Mouse (Mus musculus): ENCODE data around the gene Palm.

Palm gene

DNA sequence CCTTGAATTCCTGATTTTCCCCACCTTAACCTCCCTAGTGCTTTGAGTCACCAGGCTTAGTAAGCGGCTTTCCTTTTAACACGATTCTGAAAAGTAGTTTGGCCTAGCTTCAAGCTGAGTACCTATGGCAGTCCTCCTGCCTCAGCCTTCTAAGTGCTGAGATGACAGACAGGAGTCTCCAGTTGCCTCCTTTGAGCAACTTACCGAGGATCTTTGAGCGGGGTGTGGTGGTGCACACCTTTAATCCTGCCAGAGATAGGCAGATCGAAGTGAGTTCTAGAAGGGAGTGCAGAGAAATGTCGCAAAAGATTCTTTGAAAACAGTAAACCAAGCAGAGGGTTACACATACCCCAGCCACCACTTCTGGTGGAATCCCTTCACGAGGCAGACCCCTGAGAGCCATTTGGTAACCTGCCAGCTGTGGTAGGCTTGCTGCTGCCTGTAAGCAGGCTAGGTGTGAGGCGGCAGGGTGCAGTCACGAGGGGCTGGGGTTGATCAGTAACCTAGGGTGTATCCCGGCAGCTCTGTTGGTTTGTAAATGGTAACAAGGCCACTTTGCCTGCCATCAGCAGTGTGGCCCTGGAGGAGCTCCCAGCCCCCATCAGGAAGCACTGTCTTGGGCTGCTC, 62.3 kb downstream of the Palm start:
- DNase-seq (ENCODE audit: low read depth, low spot score) = no peak

DNA sequence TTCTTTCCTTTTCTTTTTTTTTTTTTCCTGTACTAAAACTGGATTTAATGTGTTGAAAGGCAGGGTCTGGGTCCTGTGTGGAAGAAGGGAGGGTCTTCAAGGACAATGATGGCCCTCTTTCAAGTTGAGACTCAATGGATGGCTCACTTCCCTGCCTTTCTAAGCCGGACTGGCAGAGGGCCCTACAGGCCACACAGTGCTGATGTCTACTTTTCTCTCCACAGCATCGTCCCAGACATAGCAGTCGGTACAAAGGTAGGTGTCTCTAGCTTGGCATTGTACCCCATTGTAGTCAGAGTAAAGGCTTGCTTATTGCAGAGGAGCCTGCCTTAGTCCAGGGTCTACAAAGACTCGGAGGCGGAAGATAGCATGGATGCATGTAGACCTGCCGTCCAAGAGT, 62.9 kb downstream of the Palm start:
- no peak for DNase-seq (ENCODE audit: low read depth, low spot score)

DNA sequence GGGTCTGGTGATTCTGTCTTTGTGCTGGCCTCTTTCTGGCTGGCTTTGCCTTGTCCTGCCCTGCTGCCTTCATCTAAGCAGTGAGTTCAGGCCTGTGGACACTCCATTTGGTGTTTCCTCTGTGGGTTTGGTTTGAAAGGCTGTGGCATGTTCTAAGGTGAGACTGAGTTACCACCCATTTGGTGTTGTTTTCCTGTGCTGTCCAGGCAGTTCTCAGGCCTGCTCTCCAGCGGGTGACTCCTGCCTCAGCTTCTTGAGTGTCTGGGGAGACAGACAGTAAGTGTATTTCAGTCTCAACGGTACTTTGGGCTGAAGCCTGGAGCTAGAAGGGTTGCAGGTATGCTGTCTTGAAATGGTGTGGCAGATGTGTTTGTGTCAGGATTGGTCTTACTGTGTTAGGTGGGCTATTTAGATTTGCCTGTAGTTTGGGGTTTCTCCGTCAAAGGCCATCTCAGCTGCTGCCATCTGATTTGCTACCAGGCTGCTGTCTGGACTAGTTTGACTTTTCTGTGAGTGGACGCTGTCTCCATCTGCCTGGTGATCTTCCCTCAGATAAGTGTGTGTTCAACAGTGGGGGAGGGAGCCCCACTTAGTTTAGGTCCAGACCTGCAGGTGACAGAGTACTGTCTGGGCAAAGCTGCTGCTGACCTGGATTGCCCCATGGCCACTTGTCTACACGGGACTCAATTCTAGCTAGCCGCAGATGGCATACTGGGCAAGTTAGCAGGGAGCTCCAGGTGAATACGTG, 63.5 kb downstream of the Palm start:
- DNase-seq (ENCODE audit: low read depth, low spot score) = no peak

DNA sequence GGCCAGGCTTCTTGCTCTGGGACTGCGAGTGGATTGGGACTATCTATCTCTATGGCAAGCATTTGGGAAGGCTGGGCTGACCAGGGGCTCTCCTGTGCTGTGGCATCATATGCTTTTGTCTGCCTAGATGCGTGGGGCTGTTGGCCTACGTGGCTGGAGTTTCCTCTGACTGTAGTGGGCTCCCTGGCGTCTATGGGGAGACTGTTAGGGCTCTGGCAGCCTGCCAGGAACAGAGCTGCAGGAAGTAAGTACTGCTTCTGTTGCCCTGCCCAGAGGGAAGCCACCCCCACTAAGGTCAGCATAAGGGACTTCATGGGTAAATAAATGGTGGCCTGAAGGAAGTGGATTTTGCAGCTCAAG, 64.1 kb downstream of the Palm start:
- DNase-seq (ENCODE audit: low read depth, low spot score) = no peak

DNA sequence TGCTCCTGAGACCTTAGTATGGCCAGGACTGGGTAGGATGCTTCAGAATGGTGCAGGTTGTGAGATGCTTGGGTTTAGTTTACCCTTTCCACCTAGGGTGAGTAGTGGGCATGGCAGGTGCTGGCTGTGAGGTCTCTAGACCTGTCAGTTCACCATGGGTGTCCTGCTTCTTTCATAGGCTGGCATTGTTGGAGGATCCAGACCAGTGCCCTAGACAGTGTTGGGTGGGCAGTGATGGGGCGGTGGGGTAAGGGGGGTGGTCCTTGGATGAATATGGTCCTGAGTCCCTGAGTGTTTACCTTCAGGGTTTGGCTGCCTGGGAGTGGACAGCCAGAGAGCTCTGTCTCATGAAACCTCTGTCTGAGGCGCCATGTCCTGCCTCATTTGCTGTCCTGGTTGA, 64.5 kb downstream of the Palm start:
- no peak for DNase-seq (ENCODE audit: low read depth, low spot score)

- DNase-seq (ENCODE audit: low read depth, low spot score) = no peak
Measured at GRCm38 (mm10) chr10:79858416-79859074, 65.2 kb downstream of the Palm start.

- no peak for DNase-seq (ENCODE audit: low read depth, low spot score)
Measured at GRCm38 (mm10) chr10:79859116-79859515, 65.7 kb downstream of the Palm start.

DNA sequence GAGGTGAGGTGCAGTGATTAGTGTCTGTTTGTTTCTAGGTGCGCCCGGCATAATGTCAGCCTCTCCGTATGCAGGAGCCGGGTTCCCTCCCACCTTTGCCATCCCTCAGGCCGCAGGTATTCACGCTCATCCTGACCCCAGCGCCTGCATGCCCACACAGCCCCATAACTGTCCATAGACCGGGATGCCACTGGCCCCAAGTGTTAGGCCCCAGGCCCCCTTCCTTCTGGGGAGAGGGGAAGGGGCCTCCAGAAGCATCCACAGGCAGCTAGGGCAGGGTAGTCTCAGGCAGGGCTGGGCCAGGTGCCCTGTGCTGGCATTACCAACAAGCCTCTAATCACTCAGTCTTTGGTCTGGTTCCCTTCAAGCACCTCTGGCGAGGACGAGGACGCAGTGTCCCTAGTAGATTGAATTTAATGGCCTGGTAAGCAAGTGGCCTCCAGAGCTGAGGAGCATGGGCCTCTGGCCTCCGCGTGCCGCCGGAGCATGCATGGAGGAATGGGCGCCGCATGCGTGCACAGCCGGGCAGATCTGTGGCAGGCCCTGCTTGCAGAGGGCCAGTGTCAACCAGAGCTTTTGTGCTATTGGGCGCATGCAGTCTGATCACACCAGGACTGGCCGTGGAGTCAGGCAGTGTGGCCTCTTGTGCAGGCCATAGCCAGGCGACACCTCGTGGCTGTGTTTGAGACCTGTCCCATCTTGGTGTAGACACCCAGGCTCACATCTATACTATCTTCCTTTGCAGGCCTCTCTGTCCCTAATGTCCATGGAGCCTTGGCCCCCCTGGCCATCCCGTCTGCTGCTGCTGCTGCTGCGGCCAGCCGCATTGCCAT, 66.9 kb downstream of the Palm start:
- DNase-seq (ENCODE audit: low read depth, low spot score) = no peak

GRCm38 (mm10) chr10:79861230-79862048, 68.1 kb downstream of the Palm start:
- DNase-seq (ENCODE audit: low read depth, low spot score) = no peak

- DNase-seq (ENCODE audit: low read depth, low spot score) = no peak
Measured at GRCm38 (mm10) chr10:79862049-79862788, 68.8 kb downstream of the Palm start.

DNA sequence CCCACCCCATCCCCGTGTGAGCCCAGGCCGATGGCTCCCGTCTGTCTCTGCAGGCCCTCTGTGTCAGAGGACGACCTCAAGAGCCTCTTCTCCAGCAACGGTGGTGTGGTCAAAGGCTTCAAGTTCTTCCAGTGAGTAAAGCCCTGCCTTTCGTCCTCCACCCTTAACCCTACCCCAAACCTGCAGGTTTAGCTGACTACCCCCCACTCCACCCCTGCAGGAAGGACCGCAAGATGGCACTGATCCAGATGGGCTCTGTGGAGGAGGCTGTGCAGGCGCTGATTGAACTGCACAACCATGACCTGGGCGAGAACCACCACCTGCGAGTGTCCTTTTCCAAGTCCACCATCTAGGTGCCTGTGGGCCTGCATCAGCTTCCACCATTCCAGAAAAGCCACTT, 69.6 kb downstream of the Palm start:
- no peak for DNase-seq (ENCODE audit: low read depth, low spot score)

DNA sequence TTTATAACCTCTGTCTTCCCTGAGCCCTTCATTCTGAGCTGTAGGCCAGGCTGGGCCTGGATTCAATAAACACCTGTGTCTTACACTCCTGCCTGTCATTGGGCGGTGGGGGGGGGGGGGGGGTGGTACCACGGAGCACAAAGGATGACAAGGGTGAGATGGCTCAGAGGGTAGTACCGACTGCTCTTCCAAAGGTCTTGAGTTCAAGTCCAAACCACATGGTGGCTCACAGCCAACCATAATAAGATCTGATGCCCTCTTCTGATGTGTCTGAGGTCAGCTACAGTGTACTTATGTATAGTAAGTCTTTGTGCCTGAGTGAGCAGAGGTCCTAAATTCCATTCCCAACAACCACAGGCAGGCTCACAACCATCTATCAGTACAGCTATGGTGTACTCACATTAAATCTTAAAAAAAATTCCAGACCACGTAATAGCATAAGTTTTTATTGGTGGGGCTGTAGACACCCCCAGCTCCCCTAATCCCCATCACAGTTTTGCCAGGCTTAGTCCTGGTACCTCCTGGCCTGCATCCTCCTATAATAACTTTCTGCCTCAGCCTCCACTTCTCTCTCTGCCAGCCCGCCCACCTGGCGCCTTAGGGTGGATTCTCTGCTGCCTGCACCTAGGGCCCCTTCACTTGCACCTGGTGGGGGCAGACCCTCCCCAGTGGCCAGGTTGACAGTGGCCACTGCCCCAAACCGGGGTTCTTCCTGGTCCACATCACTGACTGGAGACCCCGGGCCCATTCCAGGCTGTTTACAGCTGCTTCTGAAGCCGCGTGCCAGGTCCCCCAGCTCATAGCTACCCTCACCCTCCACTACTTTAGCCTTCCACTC, 71.2 kb downstream of the Palm start:
- no peak for DNase-seq (ENCODE audit: low read depth, low spot score)

DNA sequence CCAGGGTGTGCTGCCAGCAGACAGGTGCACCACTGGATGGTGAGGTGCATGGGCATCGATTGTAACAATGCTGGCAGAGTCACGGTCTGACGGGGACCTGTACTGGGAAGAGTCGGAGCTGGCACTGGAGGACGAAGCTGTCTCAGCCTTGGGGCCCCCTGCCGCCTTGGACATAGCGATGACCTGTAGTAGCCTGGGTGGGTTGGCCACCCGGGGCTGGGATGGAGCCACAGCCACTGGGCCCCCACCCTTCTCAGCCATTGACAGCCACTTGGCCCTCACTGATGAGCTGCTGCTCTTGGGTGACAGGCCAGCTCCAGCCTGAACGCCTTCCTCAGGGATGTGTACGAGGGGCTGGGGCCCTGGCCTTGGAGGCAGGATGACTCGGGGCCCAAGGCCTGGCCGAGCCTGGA, 71.8 kb downstream of the Palm start:
- DNase-seq (ENCODE audit: low read depth, low spot score) = no peak

- no peak for DNase-seq (ENCODE audit: low read depth, low spot score)
Measured at GRCm38 (mm10) chr10:79865801-79866295, 72.5 kb downstream of the Palm start.

- DNase-seq (ENCODE audit: low read depth, low spot score) = no peak
Measured at GRCm38 (mm10) chr10:79866601-79867000, 73.2 kb downstream of the Palm start.

Measured in WW6 (cell line).